Mouse (Mus musculus) intestine, postnatal 0 days (tissue): ENCODE data around the gene Mrgpra2b. TPM values are rescaled to one million over a fixed set of nuclear protein-coding genes. Genes with fewer than 3 reads are reported as not detected.
"Not testable (repeated sequence)": the region's sequence is repeated elsewhere in the genome, so short reads cannot be mapped to it uniquely, and the experiment has no call there.

Source experiments
- ATAC-seq: fragments of 200-750 bp; cut with Nextera tagmentation; 2 replicates; pipeline ENCODE4 v1.8.0; 2017; ENCODE audit warnings: mild to moderate bottlenecking, moderate TSS enrichment, moderate library complexity
- H3K27ac ChIP-seq: fragments of 300-500 bp; sonication (generic); 2 replicates; pipeline ENCODE4 v1.5.1; 2014; ENCODE audit warnings: mild to moderate bottlenecking, low read depth, low read length, moderate library complexity
- H3K27me3 ChIP-seq: fragments of 300-500 bp; sonication (generic); replicated peaks from 2 replicates; pipeline ENCODE4 v1.6.1; 2014; ENCODE audit warnings: low read length, mixed read lengths; ENCODE audit not compliant: control insufficient read depth, insufficient read depth
- H3K36me3 ChIP-seq: fragments of 300-500 bp; sonication (generic); 2 replicates; pipeline ENCODE4 v1.6.1; 2014; ENCODE audit warnings: mild to moderate bottlenecking, moderate library complexity; ENCODE audit not compliant: control insufficient read depth, insufficient read depth
- H3K4me1 ChIP-seq: fragments of 300-500 bp; sonication (generic); replicated peaks from 2 replicates; pipeline ENCODE4 v1.6.1; 2014; ENCODE audit warnings: antibody characterized with exemption, low read length, mixed read lengths; ENCODE audit not compliant: control insufficient read depth, insufficient read depth
- H3K4me2 ChIP-seq: fragments of 300-500 bp; sonication (generic); replicated peaks from 2 replicates; pipeline ENCODE4 v1.6.1; 2014; ENCODE audit warnings: low read depth, mild to moderate bottlenecking, moderate library complexity
- H3K4me3 ChIP-seq: fragments of 300-500 bp; sonication (generic); 2 replicates; pipeline ENCODE4 v1.5.1; 2014; ENCODE audit warnings: low read depth, low read length
- H3K9ac ChIP-seq: fragments of 300-500 bp; sonication (generic); 2 replicates; pipeline ENCODE4 v1.6.1; 2014; ENCODE audit warnings: mild to moderate bottlenecking, low read depth, low read length
- H3K9me3 ChIP-seq: fragments of 300-500 bp; sonication (generic); 2 replicates; pipeline ENCODE4 v1.6.1; 2016; ENCODE audit warnings: mixed run types; ENCODE audit not compliant: control insufficient read depth
- WGBS: fragments of 180-500 bp; shearing (Covaris S2); extraction: QIAGEN DNeasy Blood & Tissue Kit; methylation state at CpG from one replicate; pipeline ENCODE4 v1.1.7; 2014; 5-methylcytosine and 5-hydroxymethylcytosine counted together
- polyA plus RNA-seq: library from polyadenylated mRNA; unstranded; fragments of >200 nt; fragmentation: Nextera tagmentation; extraction: Ambion mirVana; gene quantifications from 2 replicates; pipeline ENCODE4 v1.2.1, GENCODE M21; 2015

Gene Mrgpra2b
- polyA plus RNA-seq, 1 experiment from 2014 or later: not detected

DNA sequence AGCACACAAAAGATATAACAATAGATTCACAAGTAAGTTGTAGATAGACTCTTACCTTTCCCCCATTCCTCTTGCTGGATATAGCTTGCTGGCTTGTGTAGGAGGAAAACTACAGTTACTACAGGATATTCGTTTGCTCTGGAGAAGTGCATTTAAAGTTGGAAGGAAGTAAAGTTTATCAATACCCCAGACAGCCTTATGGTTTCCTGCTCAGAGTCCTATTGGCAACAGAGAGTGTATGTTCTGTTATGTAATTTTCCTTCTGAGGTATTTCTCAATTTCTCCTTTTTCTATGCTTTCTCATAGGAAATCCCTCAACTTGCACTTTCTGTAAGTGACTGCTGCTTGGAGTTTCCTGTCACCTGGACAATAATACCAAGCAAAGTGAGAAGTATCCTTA, 76.6 kb downstream of the Mrgpra2b start, which contains the start of gene Mrgpra2a:
Gene Mrgpra2a, minus strand, starts transcription at position 125 of the 400 bp plus-strand sequence.
- H3K27me3 ChIP-seq, H3K27ac ChIP-seq, H3K4me2 ChIP-seq, H3K9ac ChIP-seq, H3K4me3 ChIP-seq, ATAC-seq, H3K4me1 ChIP-seq, H3K9me3 ChIP-seq, H3K36me3 ChIP-seq: not testable (repeated sequence)
- no CpG with 5 or more reads among the region's 1 CpGs for WGBS

DNA sequence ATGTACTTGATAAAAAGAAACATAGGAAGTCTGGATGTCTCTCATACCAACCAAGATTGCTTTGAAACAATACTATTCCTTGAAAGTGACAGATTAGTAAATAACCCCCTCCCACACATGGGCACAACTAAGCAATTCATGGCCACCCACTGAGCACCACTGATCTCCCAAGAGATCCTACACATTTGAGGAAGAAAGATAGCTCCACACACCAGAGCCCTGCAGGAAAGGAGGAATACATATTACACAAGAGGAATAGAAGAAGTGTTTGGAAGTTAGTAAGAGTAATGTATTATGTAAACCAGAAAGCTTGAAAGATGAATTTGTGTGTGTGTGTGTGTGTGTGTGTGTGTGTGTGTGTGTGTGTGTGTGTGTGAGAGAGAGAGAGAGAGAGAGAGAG, 82.9 kb downstream of the Mrgpra2b start:
- ATAC-seq, H3K4me1 ChIP-seq, H3K27me3 ChIP-seq, H3K4me2 ChIP-seq, H3K4me3 ChIP-seq, H3K9ac ChIP-seq, H3K9me3 ChIP-seq, H3K36me3 ChIP-seq, H3K27ac ChIP-seq: not testable (repeated sequence)

DNA sequence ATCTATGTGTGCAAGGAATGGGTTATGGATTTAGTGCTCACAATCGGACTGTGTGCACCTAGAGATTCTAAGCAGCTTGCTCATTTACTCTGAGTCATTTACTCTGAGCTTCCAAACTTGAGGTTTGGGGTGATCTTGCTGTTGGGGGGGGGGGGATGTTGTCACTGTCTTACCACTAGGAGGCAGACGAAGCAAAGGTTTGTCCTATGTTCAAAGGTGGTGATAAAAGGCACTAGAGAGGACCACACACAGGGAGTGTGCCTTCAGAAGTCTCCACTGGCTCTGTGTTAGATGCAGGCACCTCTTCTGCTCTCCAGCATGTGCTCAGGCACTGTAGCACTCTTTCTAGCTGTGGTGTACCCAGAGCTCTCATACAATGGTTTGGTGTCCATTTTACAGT, 92.2 kb downstream of the Mrgpra2b start:
- H3K36me3 ChIP-seq, H3K9ac ChIP-seq, ATAC-seq, H3K4me1 ChIP-seq, H3K4me3 ChIP-seq, H3K27me3 ChIP-seq, H3K4me2 ChIP-seq, H3K27ac ChIP-seq, H3K9me3 ChIP-seq: not testable (repeated sequence)
- WGBS: 16% methylated on average over 1 of the region's 2 CpGs

- H3K4me2 ChIP-seq, H3K27me3 ChIP-seq, H3K9ac ChIP-seq, H3K36me3 ChIP-seq, H3K4me3 ChIP-seq, ATAC-seq, H3K4me1 ChIP-seq, H3K27ac ChIP-seq, H3K9me3 ChIP-seq: not testable (repeated sequence)
These were observed 100.7 kb downstream of the Mrgpra2b start for GRCm38 (mm10) chr7:47427815-47428508.

Other genes starting within 250 kb of the Mrgpra2b start
- gene Mrgpra1, start 174.6 kb downstream of the Mrgpra2b start, polyA plus RNA-seq: not detected in 2 replicates
- gene Mrgpra2a, start 76.7 kb downstream of the Mrgpra2b start, polyA plus RNA-seq: not detected in 2 replicates
- gene Mrgpra3, start 72.5 kb upstream of the Mrgpra2b start, polyA plus RNA-seq: not detected in 2 replicates